Mouse (Mus musculus): Measurements from ENCODE around the gene Commd8.

The Commd8 gene

DNA sequence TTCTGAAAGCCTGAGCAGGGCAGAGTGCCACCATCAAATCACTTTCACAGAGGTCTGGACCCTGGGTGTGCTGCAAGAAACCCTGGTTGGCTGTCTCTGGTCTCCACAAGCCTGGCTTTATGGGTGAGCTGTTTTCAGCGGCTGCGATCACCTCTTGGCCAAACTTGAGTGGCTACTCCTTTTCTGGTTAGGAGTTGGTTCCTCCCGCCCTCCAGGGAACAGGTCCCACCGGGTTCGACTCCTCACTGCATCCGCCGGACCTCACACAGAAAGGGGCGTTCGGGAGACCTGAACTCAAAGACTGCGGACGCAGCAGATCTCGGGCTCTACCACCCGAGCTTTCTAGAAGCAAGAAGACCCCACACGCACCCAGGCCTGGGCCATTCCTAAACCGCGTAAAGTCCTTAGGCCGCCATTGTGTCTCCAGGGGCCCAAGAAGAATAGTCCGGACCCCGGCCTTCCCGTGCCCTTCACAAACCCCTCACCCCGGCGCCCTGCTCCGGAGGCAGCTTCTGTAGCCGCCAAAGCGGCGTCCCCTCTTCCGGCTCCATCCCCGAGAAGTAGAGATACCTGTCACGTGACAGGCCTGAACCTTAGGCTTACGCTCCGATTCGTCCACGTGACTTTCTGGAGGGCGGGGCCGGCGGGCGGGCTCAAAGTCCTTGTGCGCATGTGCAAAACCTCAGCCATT, at the start of gene Commd8:
Commd8 (minus strand) TSS at position 596 of the 691 bp plus-strand sequence.
- peak; percentile 96 for DNase-seq (ENCODE audit: low spot score)

DNA sequence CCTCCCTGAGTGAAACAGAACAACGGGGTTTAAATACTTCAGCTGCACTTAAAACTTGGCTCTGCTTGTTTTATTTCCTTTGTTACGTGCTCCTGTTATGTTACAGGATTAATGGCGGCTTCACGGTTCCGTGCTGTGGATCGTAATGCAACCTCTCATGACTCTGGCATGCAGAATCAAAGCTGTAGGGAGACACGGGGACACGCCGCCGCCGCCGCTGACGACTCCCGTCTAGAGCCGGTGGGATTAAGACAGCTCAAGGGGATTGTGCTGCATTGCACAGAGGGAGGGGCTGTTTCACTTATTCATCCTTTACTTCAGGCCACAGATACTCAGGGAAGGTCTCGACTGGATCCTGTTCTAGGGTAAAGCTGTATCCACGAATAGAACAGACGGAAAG, 43.8 kb upstream of the Commd8 start:
- no peak for DNase-seq (ENCODE audit: low spot score)

DNA sequence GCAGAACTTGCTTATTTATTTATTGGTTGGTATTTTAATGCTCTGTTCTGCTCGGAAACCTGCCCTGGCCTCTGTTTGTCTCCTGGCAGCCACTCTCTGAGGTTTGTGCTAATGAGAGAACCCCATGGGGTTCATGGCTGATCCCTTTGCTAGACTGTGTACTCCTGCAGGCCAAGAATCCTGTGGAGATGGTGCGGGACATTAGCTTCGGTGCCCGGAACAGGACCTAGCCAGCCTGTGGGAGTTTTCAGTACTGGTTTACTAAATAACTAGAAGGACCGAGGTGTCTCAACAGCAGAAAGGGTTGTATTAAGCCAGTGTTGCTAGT, 42.8 kb upstream of the Commd8 start:
- DNase-seq (ENCODE audit: low spot score): no peak

DNA sequence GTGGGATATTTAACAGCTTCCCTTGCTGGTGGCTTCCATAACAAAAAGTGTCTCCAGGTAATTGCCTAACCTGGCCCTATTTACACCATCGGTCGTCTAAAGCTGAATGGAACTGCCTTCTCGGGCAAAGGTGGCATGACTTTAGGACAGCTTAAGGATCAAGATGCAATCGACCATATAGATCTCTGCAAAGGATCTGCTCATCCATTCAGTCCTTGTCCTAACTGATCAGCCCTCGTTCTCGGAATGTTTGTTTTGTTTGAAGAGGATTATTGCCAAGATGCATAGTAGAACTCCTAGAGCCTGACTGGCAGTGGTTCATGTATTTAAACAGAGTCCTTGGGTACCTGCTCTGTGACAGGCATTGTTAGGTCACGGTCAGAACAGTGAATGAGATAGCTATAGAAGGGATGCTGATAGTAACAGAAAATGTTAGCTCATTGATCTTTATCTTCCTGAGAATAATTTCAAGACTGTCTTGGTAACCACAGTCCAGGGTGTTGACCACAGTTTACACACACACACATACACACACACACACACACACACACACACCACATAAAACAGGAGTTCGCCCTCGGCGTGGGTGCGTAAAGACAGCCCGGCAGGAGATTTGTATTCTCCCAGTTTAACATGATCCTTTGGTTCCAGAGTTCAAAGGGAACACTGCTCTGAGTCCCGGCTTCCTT, 42.3 kb upstream of the Commd8 start:
- no peak for DNase-seq (ENCODE audit: low spot score)

DNA sequence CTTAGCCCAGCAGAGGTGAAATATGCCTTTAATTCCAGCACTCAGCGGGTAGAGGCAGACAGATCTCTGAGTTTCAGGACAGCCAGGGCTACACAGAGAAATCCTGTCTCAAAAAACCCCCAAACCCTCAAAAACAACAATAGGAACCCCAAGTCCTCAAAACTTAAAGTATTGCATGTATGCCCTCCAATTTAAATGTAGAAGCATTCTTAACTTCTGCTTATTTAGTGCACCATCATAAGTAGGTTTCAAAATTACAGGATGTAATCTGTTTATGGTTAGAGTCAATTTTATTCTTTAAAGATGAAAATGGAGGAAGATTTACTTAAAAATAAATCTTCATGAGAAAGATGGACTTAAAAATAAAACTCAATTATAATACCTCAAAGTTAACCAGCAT, 40.5 kb upstream of the Commd8 start:
- DNase-seq (ENCODE audit: low spot score): no peak

DNA sequence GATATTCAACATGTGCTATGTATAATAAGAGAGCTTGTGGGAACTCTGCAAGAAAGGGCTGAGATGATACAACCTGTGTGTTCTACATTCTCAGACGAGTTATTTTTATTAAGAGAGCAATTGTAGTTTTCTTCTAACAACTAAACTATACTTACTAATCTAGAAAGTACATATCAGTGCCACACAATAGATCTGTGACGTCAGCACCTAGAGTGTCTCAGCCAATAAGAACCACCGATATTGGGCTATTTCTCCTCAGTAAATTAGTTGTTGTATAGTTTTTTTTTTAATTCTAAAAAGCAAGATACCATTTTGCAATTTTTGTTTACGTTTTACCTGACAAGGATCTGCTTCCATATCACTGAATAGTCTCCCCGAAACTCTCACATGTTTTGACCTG, 37.3 kb upstream of the Commd8 start:
- no peak for DNase-seq (ENCODE audit: low spot score)

DNA sequence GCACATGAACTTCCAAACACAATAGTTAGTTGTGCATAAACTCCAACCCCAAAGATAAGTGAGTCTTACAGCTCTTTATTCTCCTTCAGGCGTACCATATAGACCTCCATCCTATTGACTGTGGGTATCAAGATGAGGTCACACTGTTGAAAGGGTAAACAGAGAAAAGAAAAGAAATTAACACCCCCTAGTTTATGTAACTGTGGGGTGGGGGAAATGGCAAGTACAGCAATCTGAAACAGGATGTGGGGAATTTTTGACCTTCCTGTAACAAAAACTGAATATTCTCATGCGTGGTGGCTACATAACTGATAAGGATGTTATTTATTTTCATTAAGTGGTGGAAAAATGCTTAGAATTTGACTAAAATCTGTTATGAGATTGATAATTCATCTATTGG, 36.5 kb upstream of the Commd8 start:
- DNase-seq (ENCODE audit: low spot score): no peak

DNA sequence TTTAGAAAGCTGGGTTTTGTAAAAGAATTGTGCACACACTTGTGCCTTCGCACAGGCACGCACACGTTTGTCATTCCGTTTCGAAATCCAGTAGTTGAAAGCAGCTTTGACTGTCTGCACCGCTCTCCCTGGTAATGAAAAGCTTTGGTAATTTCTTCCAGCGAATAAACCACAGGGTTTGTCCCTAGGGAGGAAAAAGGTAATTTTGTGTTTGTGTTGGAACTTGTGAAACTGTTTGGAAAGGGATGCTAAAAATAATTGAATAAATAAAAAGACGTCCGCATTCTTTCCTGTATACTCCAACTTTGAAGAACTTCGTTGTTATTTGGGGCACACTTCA, 35.7 kb upstream of the Commd8 start:
- DNase-seq (ENCODE audit: low spot score): no peak

DNA sequence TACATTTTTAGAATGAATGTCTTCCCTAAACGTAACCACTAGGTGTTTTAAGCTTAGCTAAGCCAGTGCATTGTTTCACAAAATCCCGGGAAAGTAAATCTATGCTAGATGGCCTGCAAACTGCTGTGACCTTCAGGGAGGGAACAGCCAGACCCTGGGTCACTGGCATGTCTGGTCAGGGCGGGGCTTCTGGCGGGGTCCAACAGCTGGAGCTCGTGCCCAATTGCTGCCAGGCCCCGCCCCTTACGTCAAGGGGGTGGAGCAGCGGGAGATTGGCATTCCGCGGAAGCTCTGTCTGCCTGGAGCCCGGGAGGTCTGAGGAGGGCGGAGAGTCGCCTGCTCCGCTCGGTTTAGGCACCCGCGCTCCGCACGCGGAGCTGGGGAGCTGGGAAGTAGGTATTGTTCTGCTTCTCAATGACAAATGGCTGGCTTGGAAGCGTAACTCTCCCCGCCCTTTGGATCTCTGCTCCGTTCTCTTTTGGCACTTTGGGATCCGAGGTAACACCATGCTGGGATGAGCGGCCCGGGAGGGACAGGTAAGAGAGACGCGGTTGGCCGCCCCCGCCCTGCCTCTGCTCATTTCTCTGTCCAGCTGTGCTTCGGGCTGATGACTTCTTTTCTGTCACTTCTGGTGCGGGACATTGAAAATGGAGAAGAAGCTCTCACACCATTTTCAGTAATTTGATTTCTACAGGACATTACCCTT, 35.2 kb upstream of the Commd8 start:
- peak; percentile 79 for DNase-seq (ENCODE audit: low spot score)

DNA sequence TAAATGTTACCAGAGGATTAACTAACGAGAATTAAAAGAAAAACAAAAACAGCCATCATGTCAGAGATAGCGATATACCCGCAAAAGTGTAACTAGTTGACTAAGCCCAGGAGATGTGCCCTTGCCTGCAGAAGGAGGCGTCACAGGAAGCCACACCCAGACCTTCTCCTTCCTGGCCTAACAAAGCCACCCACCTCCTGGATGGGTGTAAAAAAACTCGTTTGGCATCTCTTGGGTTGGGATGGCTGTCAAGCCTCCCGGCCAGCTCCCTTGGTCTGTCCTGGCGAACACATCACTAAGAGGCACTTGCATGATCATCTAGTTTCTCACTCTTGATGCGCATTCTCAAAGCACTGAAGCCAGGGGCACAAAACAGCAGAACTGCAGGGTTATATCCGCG, 34.0 kb upstream of the Commd8 start:
- DNase-seq (ENCODE audit: low spot score): no peak

DNA sequence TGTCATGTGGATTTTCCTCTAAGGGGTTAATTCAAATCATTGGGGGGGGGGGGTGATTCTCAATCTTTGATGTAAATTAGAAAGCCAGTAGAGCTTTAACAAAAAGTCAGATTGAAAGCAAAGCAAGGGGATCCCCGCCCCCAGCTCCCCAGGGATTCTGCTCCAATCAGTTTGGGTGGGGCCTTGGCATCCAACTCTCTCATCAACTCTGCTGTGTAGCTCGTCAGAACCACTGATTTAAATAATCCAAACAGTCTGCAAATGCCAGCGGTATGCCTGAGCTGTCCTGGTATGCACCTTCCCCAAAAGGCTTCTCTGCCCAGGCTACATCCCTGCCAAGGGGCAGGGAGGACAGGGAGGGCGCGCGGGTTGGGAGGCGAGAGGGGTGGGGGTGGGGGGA, 33.6 kb upstream of the Commd8 start:
- no peak for DNase-seq (ENCODE audit: low spot score)

DNA sequence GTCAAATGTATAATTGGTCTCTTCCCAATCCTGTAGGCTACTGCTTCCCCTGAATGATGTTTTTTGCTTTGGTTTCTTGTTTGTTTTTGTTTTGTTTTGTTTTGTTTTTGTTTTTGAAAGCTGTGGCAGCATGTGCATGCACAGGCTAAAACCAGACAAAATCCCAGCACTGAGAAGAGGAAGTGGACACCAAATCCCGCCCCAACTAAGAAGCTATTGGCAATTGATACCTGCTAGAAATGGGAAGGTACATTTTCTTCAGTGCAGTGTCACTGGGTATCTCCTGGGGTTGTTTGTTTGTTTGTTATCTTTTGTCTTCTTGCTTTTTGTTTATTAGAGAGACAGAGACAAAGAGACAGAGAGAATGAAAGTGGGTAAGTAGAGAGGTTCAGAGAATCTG, 27.5 kb upstream of the Commd8 start:
- no peak for DNase-seq (ENCODE audit: low spot score)

DNA sequence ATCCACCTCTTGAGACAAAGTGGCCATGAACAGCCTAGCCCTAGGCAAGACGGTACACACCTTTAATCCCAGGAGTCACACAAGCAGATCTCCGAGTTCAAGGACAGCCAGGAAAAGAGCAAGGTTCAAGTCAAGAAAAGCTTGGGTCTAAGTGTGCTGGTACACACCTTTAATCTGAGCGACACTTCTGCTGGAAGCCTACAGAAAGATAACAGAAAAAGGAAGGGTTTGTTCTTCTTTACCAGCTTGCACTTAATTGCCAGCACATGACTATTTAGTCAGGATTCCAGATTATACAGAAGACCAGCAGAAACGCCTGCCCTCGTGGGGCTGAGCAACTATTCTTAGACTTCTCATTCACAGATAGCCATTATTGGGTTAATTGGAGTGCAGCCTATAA, 23.9 kb upstream of the Commd8 start:
- no peak for DNase-seq (ENCODE audit: low spot score)

DNA sequence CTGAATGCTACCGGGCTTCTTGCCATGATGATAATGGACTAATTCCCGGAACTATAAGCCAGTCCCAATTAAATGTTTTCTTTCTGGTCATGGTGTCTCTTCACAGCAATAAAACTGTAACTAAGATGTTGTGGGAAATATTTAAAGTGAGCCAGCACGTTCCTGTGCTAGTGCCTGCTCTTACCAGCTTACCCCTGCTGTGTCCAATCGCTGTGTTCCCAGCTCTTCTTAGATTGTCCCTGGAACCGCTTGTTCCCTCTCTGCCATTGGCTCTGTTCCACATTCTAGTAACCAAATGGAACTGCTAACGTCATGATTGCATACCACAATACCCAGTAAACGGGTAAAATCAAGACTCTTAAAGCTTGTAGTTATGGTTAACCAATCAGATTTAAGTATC, 23.2 kb upstream of the Commd8 start:
- no peak for DNase-seq (ENCODE audit: low spot score)

DNA sequence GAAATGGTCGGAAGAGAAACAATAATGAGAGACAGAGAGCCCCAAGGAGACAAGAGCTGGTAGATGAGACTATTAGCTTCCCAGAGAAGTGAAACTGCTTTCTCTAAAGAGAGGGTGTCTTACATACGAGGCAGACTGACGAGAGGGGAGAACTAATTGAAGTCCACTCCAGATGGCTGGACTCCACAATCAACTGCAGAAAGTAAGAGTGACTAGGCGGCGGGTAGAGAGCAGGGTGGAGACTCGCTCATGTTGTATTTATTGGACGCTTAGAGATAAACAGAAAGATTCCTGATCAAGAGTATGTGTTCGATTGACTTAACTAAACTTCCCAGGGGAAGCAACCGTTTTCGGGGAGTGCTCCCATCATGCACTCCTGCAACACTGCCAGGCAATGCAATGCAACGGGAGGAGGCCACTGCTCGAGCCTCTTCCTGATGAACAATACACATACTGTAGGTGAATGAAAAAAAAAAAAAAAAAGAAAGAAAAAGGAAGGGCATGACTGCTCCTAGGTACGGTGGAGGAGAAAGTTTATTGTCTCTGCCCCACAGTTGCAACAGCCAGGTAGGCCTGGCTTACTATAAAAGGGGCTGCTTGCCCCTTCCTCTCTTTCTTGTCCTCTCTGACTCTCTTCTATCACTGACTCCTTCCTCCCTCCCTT, 16.6 kb upstream of the Commd8 start:
- DNase-seq (ENCODE audit: low spot score): no peak

DNA sequence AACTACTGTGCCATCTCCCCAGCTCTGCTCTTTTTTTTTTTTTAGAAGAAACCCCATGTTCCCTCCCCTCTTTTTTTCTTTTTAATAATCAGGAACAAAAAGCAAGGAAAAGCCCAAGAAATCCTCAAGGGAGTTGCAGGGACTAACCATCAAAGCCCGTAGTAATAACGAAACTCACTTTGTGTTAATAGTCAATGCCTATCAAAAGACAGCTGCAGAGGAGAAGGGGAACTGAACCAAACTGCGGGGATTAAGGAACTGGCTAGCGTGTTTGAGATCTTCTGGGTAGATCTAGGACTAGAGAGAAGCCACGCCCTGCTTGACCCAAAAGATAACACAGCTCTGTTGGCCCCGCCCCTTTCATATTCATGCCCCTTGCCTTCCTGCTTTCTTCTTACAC, 15.9 kb upstream of the Commd8 start:
- no peak for DNase-seq (ENCODE audit: low spot score)

DNA sequence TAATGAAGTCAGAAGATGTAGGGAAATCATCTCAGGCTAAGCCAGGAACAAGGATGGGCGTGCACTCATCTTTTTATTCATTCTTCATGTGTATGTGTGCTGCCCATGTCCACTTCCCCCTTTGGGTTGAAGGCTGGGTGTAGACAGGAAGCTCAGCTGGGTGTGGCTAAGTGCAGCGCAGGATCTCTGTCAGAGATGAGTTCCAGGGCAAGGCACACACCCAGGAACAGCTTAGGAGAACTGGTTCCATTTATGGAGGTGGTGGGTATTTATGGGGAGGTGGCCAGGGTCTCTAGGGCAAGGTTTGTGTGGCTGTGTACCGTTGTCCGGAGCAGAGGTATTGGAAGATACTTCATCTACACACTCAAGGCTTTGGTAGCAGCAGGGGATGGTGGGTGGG, 14.8 kb upstream of the Commd8 start:
- DNase-seq (ENCODE audit: low spot score): no peak

DNA sequence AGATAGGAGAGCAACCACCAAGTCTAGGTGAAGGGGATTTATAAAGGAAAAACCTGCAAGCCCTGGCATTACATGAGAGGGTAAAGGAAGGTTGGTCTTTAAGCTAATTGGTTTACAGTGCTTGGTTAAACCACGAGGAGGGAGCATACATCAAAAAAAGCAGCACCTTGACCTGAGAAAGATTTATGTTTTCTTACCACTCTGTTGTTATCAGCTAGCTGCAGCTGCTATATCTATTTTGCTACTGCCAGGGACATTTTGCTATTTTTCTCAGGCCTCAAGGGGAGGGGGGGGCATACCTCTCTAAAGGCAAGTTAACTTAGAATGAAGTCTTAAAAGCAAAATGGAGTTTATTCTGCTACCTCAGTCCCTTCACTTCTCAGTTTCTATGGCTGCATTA, 13.2 kb upstream of the Commd8 start:
- no peak for DNase-seq (ENCODE audit: low spot score)

DNA sequence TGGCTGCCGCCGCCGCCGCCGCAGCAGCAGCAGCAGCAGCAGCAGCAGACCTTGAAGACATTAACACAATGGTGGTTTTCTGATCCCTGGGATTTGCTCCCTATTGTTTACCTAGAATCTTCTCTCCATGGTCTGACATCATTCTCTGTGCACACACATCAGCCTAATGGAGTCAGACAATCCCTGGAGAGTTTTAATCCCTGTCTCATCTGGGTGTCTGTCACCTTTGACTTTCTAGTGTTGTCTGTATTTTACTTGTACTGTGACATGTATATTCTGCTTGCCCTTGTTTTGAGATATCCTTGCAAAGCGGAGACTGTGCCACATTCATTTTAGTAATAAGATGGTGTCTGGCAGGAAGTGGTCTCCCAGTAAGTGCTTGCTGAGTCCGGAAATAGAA, 7.5 kb upstream of the Commd8 start:
- DNase-seq (ENCODE audit: low spot score): no peak

DNA sequence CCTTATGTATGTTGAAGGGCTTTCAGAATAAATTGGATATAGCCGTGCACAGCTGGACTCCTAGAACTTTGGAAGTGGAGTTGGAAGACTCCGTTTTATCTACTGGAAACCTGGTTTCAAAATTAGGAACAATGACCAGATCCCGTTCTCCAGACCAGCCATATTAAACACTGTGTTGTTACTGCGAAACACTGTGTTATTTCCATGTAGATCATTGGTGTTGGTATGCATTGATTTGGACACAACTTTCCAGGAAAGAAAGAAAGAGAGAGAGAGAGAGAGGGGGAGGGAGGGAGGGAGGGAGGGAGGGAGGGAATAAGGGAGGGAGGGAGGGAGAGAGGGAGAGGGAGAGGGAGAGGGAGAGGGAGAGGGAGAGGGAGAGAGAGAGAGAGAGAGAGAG, 7.1 kb upstream of the Commd8 start:
- DNase-seq (ENCODE audit: low spot score): no peak

DNA sequence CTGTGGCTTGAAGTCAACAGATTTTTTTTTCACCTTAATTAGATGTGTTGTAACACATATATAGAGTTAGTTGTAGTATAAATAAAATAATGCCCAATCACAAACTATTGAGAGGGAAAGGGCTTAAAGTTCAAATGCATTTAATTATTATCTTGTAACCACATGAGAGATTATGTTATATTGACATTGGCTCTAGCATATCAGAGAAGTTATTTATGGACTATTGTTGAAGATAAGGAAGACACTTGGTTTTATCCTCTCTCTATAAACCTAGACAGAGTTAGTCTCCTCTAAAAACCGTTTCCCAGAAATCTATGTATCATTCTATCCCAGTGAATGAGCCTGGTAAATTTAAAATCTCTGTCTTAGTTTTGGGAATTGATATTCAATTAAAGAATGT, 5.5 kb upstream of the Commd8 start:
- DNase-seq (ENCODE audit: low spot score): no peak

DNA sequence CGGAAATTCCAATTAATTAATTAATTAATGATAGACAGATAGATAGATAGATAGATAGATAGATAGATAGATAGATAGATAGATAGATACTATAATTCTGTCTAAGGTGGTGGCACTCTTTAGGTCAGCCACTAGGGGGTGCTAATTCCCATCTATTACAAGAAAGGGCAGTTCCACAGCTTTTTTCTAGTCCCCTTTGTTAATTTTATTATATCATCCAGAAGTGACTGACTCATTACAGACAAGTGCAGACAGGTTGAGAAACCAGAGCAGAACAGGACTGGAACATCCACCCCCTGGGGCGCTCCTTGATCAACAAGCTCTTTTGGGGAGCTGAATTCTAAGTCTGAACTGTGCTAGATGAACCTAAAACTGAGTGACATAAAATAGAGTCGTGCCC, 4.7 kb upstream of the Commd8 start:
- DNase-seq (ENCODE audit: low spot score): no peak

DNA sequence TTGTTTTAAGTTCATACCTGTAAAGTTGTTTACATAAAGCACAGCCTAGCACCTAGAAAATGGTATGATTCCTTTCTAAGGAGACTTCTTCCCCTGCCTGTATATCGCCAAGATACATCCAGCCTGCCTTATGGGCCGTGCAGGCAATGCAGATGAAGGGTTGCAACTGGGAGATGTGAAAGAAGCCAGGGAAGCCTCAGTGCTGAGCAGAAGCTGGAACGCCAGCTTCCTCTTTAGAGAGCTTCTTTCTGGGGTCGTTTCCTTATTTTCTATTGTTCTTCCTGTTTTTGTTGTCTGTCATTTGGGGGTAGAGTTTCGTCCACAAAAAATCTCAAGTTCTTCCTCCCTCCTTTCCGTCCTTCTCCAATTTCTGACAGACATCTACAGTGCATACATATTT, 2.1 kb upstream of the Commd8 start:
- DNase-seq (ENCODE audit: low spot score): no peak

Measured in layer of hippocampus, adult 11-12 months (tissue).